15 mouse cellular contexts compared by ENCODE assay signal in the genomic region with DNA sequence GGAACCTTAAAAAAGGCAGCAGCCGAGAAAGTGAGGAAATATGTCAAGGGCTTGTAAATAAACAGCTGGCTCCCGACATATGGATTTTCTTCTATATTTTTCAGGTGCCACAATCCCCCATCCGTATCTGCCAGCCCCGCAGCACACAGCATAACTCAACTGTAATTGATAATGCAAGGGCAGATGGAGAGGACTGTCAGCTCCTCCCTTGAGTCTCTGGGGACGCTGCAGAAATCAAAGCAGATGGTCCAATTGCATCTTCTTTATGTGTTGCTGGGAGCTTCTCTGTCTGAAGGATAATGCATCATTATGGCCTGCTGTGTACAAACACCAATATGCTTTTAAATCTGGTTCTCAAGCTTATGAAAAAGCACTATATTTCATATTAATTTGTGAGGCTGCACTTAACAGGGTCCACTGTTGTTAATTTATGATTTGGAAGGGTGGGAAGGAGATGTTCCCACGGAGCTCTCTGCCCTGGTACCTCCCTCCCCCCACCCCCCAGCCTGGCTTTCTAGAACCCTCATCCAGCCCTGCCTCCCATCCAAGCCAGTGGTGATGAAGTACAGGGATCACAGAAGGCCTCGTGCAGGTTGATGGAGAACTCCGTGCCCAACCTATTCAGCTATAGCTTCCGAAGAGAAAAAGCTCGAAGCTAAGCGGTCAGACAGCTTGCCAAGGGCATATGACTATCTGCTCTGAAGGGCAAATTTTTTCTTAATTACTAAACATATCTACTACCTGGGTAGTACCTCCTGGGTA.
DNase-seq lines count a peak whose midpoint lies in the region; ATAC-seq and TF ChIP-seq lines count a peak whose summit lies in the region.
"Had no signal": no experiment of that assay in that cellular context is flagged by ENCODE, and none has a peak within 500 bp of the region (broad histone marks: within the 10 kb centered on the region; RNA-seq: fewer than 3 reads in every experiment).

No protein-coding gene starts in this region.

- H3K36me3 ChIP-seq in neural tube, embryonic 11.5 days (ENCODE audit: control insufficient read depth, insufficient read depth, low read length), result no peaks in the 10 kb centered on the region
- no peaks in the 10 kb centered on the region for H3K36me3 ChIP-seq in hindbrain, embryonic 16.5 days (ENCODE audit: control insufficient read depth, insufficient read depth, low read length)
- no peaks in the 10 kb centered on the region for H3K36me3 ChIP-seq in stomach, postnatal 0 days (ENCODE audit: control insufficient read depth, insufficient read depth, low read length)
- H3K36me3 ChIP-seq: heart, embryonic 10.5 days; kidney, embryonic 15.5 days had no signal

- no peak for TF ChIP-seq EP300 in stomach, postnatal 0 days (optimal IDR thresholded peaks at IDR 0.05)

- H3K4me2 ChIP-seq in neural tube, embryonic 11.5 days (ENCODE audit: low read depth), result no peak overlapping the region
- H3K4me2 ChIP-seq in hindbrain, embryonic 16.5 days (ENCODE audit: low read length), result no peak overlapping the region
- no peak overlapping the region for H3K4me2 ChIP-seq in stomach, postnatal 0 days (replicated peaks; ENCODE audit: low read depth)
- H3K4me2 ChIP-seq: kidney, embryonic 15.5 days had no signal

- no peak for TF ChIP-seq POLR2A in cerebellum, adult 2 months (IDR thresholded peaks at IDR 0.05; ENCODE audit: borderline replicate concordance, insufficient read depth, low read length)

- TF ChIP-seq CTCF in stomach, postnatal 0 days (IDR thresholded peaks at IDR 0.05; ENCODE audit: low read depth), result no peak
- TF ChIP-seq CTCF in cerebellum, adult 2 months (IDR thresholded peaks at IDR 0.05; ENCODE audit: borderline replicate concordance, insufficient read depth, low read depth, low read length), result no peak

- ATAC-seq in neural tube, embryonic 11.5 days (ENCODE audit: insufficient read depth, low FRiP score, low TSS enrichment), result no peak; the same call in 1 of the 2 replicates
- ATAC-seq in hindbrain, embryonic 16.5 days, result peak; percentile 85
- no peak for ATAC-seq in stomach, postnatal 0 days (ENCODE audit: low FRiP score, low TSS enrichment)

- DNase-seq in cerebellum, postnatal 14 days, result peak; percentile 59 to 66
- DNase-seq in cerebellum, adult 18-20 months, result no peak
- DNase-seq in neural tube, embryonic 11.5 days (ENCODE audit: low spot score), result peak; percentile 15
- DNase-seq in neural tube, embryonic 10.5 days (ENCODE audit: extremely low spot score, low spot score), result no peak
- DNase-seq in retina, postnatal 7 days (ENCODE audit: low read depth, low spot score), result peak; percentile 11
- DNase-seq in stomach, postnatal 0 days (ENCODE audit: low spot score), result no peak
- DNase-seq in cerebellum, adult 2 months, result no peak
- DNase-seq: adrenal gland, postnatal 14 days; cerebellum, adult 8-10 months; lung, postnatal 10 days; right cerebral cortex, postnatal 25 days had no signal

- H3K27ac ChIP-seq in neural tube, embryonic 11.5 days (ENCODE audit: low read depth, low read length), result no peak overlapping the region
- peak overlapping the region; percentile 44 for H3K27ac ChIP-seq in hindbrain, embryonic 16.5 days (ENCODE audit: low read depth, low read length)
- H3K27ac ChIP-seq in stomach, postnatal 0 days (replicated peaks), result no peak overlapping the region
- H3K27ac ChIP-seq in cerebellum, adult 2 months (ENCODE audit: insufficient read depth, low read length), result no peak overlapping the region
- H3K27ac ChIP-seq: heart, embryonic 10.5 days; kidney, embryonic 15.5 days; left cerebral cortex, adult 2 months had no signal

- H3K4me1 ChIP-seq in neural tube, embryonic 11.5 days (ENCODE audit: control insufficient read depth, insufficient read depth, low read length), result no peaks in the 10 kb centered on the region
- peaks cover 8% of the 10 kb centered on the region; the same call in 1 of the 2 replicates for H3K4me1 ChIP-seq in hindbrain, embryonic 16.5 days (ENCODE audit: control insufficient read depth, insufficient read depth, low read depth, low read length)
- no peaks in the 10 kb centered on the region for H3K4me1 ChIP-seq in stomach, postnatal 0 days (replicated peaks; ENCODE audit: control insufficient read depth, insufficient read depth)
- H3K4me1 ChIP-seq in cerebellum, adult 2 months (ENCODE audit: control insufficient read depth, insufficient read depth, low read length), result no peaks in the 10 kb centered on the region
- H3K4me1 ChIP-seq: heart, embryonic 10.5 days; kidney, embryonic 15.5 days had no signal

- no peak overlapping the region for H3K9ac ChIP-seq in neural tube, embryonic 11.5 days (ENCODE audit: low read length)
- no peak overlapping the region for H3K9ac ChIP-seq in hindbrain, embryonic 16.5 days (ENCODE audit: low read depth, low read length)
- no peak overlapping the region for H3K9ac ChIP-seq in stomach, postnatal 0 days (ENCODE audit: low read length)
- H3K9ac ChIP-seq: kidney, embryonic 15.5 days had no signal

- H3K27me3 ChIP-seq in neural tube, embryonic 11.5 days (ENCODE audit: control insufficient read depth, insufficient read depth, low read length), result no peaks in the 10 kb centered on the region
- no peaks in the 10 kb centered on the region for H3K27me3 ChIP-seq in hindbrain, embryonic 16.5 days (replicated peaks; ENCODE audit: control insufficient read depth, insufficient read depth, low read length)
- H3K27me3 ChIP-seq in stomach, postnatal 0 days (ENCODE audit: control insufficient read depth, insufficient read depth, low read length), result no peaks in the 10 kb centered on the region
- no peaks in the 10 kb centered on the region for H3K27me3 ChIP-seq in cerebellum, adult 2 months (ENCODE audit: control insufficient read depth, insufficient read depth, low read length)

- WGBS in neural tube, embryonic 11.5 days, result 65% methylated on average over 11 of the region's 11 CpGs
- WGBS in hindbrain, embryonic 16.5 days, result 53% methylated on average over 11 of the region's 11 CpGs
- WGBS in stomach, postnatal 0 days, result 59% methylated on average over 11 of the region's 11 CpGs
- 34% methylated on average over 11 of the region's 11 CpGs for WGBS in cerebellum, adult 2 months

- no peaks in the 10 kb centered on the region for H3K9me3 ChIP-seq in neural tube, embryonic 11.5 days (ENCODE audit: control insufficient read depth, low read length)
- H3K9me3 ChIP-seq in hindbrain, embryonic 16.5 days (ENCODE audit: control insufficient read depth, low read length), result no peaks in the 10 kb centered on the region
- H3K9me3 ChIP-seq in stomach, postnatal 0 days (ENCODE audit: control insufficient read depth, low read length), result no peaks in the 10 kb centered on the region
- H3K9me3 ChIP-seq: heart, embryonic 10.5 days; kidney, embryonic 15.5 days had no signal

- H3K4me3 ChIP-seq in neural tube, embryonic 11.5 days (ENCODE audit: low read depth, low read length), result no peak overlapping the region
- H3K4me3 ChIP-seq in hindbrain, embryonic 16.5 days (ENCODE audit: low read length), result no peak overlapping the region
- H3K4me3 ChIP-seq in stomach, postnatal 0 days (ENCODE audit: low read depth, low read length), result no peak overlapping the region
- H3K4me3 ChIP-seq in cerebellum, adult 2 months (replicated peaks; ENCODE audit: insufficient read depth, low read depth, low read length), result no peak overlapping the region
- H3K4me3 ChIP-seq: heart, embryonic 10.5 days; kidney, embryonic 15.5 days; left cerebral cortex, adult 2 months had no signal

Comparison
In these comparisons a context has a peak if more than half of its experiments do, and no peak if none do; other contexts are left out.
1. DNase-seq: peak in cerebellum, postnatal 14 days (2 of 2), neural tube, embryonic 11.5 days (single experiment) and retina, postnatal 7 days (single experiment); none in cerebellum, adult 18-20 months (0 of 2), neural tube, embryonic 10.5 days (single experiment), stomach, postnatal 0 days (single experiment) and cerebellum, adult 2 months (0 of 2).